Mouse (Mus musculus) liver, adult (tissue): Measurements from ENCODE around the gene Stmn1.

ENCODE experiments used
- GATA4 ChIP-seq: IDR thresholded peaks from 2 replicates; pipeline ENCODE4 v1.6.1; 2014; ENCODE audit warnings: mild to moderate bottlenecking, low read length; ENCODE audit not compliant: insufficient replicate concordance

Gene Stmn1

GRCm38 (mm10) chr4:134468215-134468575 is at the start of gene Stmn1:
Stmn1 (plus strand) TSS chr4:134468320.
- TF ChIP-seq GATA4 = no peak

- TF ChIP-seq GATA4 = no peak
Observed at GRCm38 (mm10) chr4:134421971-134422370, 46.1 kb upstream of the Stmn1 start.

GRCm38 (mm10) chr4:134423949-134424348 is 44.2 kb upstream of the Stmn1 start:
- no peak for TF ChIP-seq GATA4

- no peak for TF ChIP-seq GATA4
Observed at GRCm38 (mm10) chr4:134425088-134425487, 43.0 kb upstream of the Stmn1 start.

GRCm38 (mm10) chr4:134430381-134431004 is 37.6 kb upstream of the Stmn1 start:
- no peak for TF ChIP-seq GATA4

GRCm38 (mm10) chr4:134432686-134433360 is 35.3 kb upstream of the Stmn1 start:
- TF ChIP-seq GATA4 = no peak

- TF ChIP-seq GATA4 = no peak
Observed at GRCm38 (mm10) chr4:134436185-134436584, 31.9 kb upstream of the Stmn1 start.

GRCm38 (mm10) chr4:134436659-134437058 is 31.5 kb upstream of the Stmn1 start:
- no peak for TF ChIP-seq GATA4

GRCm38 (mm10) chr4:134439119-134439518 is 29.0 kb upstream of the Stmn1 start:
- TF ChIP-seq GATA4 = no peak

- no peak for TF ChIP-seq GATA4
Observed at GRCm38 (mm10) chr4:134439919-134440318, 28.2 kb upstream of the Stmn1 start.

GRCm38 (mm10) chr4:134442216-134442615 is 25.9 kb upstream of the Stmn1 start:
- TF ChIP-seq GATA4 = no peak

- TF ChIP-seq GATA4 = no peak
Observed at GRCm38 (mm10) chr4:134443589-134443988, 24.5 kb upstream of the Stmn1 start.

- no peak for TF ChIP-seq GATA4
Observed at GRCm38 (mm10) chr4:134444949-134445348, 23.2 kb upstream of the Stmn1 start.

GRCm38 (mm10) chr4:134445489-134445888 is 22.6 kb upstream of the Stmn1 start:
- TF ChIP-seq GATA4 = no peak

GRCm38 (mm10) chr4:134447966-134448365 is 20.2 kb upstream of the Stmn1 start:
- TF ChIP-seq GATA4 = no peak

GRCm38 (mm10) chr4:134449595-134450391 is 18.3 kb upstream of the Stmn1 start:
- TF ChIP-seq GATA4 = no peak
